Mouse (Mus musculus) 3134 (cell line): ENCODE results near the gene Smyd2.

Experiments used
- DNase-seq: peaks from one replicate; pipeline ENCODE4 v3.0.0-alpha.2; 2011; ENCODE audit warnings: low spot score; ENCODE audit not compliant: insufficient read length; ENCODE audit errors: extremely low read depth

Smyd2 gene

GRCm38 (mm10) chr1:189875439-189875861 lies 46.7 kb downstream of the Smyd2 start:
- no peak for DNase-seq

GRCm38 (mm10) chr1:189873591-189873990 lies 48.6 kb downstream of the Smyd2 start:
- DNase-seq = no peak

GRCm38 (mm10) chr1:189872050-189872449 lies 50.1 kb downstream of the Smyd2 start:
- DNase-seq = no peak

DNA sequence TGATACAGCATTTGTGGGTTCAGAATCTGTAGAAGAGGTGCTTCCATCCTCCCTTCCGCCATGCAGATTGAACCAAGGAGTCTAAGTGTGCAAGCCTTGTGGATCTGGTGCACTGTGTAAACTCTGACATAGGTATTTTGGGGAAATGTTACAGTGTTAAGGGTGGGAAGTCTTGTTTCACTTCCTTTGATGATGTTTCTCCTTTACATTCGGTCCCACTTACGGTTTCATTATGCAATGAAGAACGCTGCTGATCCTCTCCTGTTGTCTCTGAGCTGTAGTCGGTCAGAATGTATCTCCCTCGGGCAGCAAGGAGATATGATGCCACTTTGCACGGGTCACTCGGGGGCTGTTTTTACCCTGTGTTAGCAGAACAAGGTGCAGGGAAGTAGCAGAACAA lies 50.5 kb downstream of the Smyd2 start:
- no peak for DNase-seq

GRCm38 (mm10) chr1:189870539-189870938 lies 51.6 kb downstream of the Smyd2 start:
- DNase-seq = no peak

DNA sequence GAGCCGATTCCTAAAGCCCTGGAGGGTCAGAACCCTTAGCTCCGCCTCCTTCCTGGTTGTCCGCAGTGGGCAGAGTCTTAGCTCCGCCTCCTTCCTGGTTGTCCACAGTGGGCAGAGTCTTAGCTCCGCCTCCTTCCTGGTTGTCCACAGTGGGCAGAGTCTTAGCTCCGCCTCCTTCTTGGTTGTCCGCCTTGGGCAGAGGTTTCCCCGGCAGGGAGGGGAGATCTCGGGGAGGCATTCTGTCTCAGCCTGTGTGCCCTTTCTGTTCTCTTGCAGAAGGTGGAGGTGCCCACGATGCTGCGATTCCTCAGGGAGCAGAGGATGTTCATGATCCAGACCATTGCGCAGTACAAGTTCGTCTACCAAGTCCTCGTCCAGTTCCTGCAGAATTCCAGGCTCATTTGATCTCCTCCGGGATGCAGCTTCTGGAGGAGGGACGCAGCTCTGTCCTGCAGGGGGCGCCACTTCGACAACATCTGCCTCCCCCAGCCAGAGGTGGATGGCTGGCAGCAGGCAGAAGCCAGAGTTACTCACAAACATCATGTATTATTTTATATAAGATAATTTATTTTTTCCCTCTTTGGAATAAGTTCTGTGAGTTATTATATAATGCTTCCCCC lies 52.4 kb downstream of the Smyd2 start:
- DNase-seq = no peak

- DNase-seq = no peak
Observed at GRCm38 (mm10) chr1:189868036-189868435, 54.1 kb downstream of the Smyd2 start.

DNA sequence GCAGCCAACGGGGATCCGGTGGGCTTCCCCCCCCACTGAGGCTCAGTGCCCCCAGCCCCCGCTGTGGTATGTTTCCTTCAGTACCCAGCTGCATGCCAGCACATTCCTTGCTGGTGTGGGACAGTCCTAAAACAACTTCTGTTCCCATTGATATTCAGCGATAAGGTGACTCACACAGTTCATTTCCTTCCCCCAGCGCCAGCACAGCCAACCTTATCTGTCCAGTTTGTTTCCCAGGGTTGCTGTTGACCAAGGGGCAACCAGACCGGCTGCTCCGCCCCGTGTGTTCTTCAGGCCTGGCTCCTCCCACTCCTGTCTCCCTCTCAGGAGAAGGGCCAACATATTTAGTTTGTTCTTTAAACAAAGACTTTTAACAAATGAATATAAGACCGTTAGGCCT lies 54.7 kb downstream of the Smyd2 start:
- DNase-seq = no peak

GRCm38 (mm10) chr1:189867034-189867433 lies 55.1 kb downstream of the Smyd2 start:
- DNase-seq = no peak

DNA sequence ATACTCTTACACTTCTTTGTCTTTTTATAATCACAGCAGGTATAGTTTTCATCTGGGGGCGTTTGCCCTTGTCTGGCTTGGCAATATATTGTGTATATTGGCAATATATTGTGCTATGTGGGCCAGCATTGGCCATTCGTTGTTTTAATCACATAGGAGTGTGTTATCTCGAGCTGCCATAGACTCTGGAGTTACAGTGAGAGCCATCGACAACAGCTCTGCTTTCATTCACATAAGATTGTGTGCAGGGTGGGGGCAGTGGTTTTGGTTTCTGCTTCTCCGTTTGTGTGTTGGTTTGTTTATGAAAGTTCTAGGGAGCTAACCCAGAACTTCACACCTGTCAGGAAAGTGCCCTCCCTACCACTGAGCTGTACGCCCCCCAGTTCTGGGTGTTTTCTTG lies 55.5 kb downstream of the Smyd2 start:
- DNase-seq = no peak

DNA sequence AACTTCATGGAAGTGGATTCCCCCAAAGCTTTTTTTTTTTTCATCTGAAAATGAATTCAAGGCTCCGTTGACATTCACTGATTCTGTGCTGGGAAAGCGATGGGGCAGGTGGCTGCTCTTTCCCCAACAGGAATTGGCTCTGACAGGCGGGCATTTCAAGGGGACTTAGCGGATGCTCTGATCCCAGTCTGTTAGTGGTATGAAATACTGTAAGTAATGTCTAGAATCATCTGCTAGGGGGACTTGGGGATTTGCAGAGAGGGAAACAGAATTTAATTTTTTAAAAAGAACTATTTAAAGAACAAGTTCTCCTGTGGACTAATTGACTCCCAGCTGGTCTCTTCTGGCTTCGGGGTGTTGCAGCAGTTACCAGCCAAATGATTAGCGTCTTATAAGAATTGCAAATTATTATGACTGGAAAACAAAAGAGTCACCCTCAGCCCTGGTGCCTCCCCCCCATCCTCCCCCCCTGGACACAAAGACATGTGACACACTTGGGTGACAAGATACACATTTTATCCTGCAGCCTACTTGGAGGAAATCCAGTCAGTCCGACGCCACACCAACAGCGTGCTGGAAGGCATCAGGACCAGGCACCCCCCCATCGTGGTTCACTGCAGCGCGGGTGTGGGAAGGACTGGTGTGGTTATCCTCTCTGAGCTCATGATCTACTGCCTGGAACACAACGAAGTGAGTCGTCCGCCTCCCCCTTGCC lies 57.2 kb downstream of the Smyd2 start:
- DNase-seq = no peak

GRCm38 (mm10) chr1:189864301-189864700 lies 57.9 kb downstream of the Smyd2 start:
- no peak for DNase-seq

DNA sequence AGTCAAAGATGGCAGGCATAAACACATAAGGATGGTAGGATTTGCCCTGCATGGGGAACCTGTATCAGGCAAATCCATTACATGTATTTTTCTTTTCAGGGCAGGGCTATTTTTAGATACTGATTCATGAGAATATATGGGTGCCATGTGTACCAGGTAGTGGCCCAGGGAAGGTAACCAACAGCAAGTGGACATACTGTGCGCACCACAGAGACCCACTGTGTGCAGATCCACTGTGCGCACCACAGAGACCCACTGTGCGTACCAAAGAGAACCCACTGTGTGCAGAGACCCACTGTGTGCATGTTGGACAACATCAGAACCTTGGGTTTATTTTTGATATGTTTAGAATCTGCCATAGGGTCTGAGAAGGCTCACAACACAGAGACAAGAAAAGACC lies 58.4 kb downstream of the Smyd2 start:
- no peak for DNase-seq

- DNase-seq = no peak
Observed at GRCm38 (mm10) chr1:189860942-189861315, 61.2 kb downstream of the Smyd2 start.

DNA sequence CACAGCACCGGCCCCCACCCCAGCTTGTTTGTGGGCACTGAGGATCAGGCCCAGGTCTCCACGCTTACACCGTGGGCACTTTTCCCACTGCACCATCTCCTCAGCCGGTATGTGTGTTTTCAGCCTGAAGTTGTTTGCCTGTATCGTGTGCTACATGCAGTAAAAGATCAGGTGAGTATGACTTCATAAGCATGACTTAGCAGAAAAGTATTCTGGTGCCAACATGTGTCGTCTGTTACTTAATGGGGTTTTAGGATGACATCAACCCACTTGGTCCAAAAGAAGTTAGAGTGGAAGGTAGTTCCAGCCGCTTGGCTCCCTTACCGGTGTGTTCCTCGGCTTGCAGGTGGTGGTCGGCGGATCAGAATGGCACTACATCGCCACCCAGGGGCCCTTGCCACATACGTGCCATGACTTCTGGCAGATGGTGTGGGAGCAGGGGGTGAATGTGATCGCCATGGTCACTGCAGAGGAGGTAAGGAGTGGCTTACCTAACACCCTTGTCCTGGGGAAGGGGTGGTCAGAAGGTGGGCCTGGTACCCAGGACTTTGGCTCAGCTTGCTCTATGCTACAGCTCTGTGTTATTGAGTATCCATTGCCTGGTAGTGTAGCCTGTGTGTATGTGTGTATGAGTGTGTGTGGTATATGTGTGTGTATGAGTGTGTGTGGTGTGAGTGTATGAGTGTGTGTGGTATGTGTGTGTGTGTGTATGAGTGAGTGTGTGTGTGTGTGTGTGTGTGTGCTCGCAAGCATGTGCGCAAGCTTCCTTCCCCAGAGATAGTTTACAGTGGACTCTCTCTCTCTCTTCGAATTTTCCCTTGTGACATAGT lies 61.8 kb downstream of the Smyd2 start:
- DNase-seq = no peak

- DNase-seq = no peak
Observed at GRCm38 (mm10) chr1:189858377-189858776, 63.8 kb downstream of the Smyd2 start.

GRCm38 (mm10) chr1:189855739-189856138 lies 66.4 kb downstream of the Smyd2 start:
- no peak for DNase-seq

- no peak for DNase-seq
Observed at GRCm38 (mm10) chr1:189854646-189855045, 67.5 kb downstream of the Smyd2 start.

GRCm38 (mm10) chr1:189852456-189852855 lies 69.7 kb downstream of the Smyd2 start:
- no peak for DNase-seq

DNA sequence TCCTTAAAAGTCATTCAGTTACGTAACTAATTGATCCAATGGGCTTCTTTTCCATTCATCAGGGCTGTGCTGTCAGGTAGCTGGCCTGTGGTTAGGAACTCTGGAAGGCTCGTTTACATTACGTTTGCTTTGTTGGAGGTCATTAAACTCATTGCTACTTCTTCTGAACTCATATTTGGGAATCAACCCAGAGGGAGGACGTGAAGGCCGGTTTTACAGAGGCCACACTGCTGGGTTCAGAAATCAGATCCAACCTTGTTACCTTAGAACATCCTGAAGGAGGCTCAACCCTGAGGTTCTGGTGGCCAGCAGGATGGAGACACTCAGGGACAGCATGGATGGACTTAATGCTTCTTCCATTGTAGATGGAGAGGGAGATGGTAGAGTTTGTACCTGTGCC lies 70.1 kb downstream of the Smyd2 start:
- no peak for DNase-seq

- no peak for DNase-seq
Observed at GRCm38 (mm10) chr1:189849550-189849949, 72.6 kb downstream of the Smyd2 start.

DNA sequence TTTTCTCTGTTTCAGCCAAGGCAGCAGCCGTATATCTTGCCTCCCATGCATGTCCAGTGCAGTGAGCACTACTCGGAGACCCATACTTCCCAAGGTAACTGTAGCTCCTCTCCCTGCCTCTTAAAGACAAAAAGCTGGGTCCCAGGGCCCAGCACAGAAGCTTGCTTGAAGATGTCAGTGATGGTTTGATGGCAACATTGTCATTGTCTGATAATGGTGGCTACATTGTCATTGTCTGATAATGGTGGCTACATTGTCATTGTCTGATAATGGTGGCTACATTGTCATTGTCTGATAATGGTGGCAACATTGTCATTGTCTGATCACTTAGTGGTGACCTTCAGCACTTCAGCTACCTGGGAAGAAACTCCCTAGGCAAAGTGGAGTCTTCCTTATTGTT lies 75.8 kb downstream of the Smyd2 start:
- DNase-seq = no peak
